Mouse (Mus musculus) heart, adult 2 months (tissue): ENCODE results near the gene Clca2.

Experiments
- CTCF ChIP-seq: fragments of 200-600 bp; IDR thresholded peaks from 2 replicates; pipeline ENCODE4 v1.8.1; 2022; ENCODE audit warnings: antibody characterized with exemption, mild to moderate bottlenecking, moderate library complexity
- POLR2A ChIP-seq: fragments of 200-500 bp; IDR thresholded peaks from 2 replicates; pipeline ENCODE4 v1.6.1; 2011; ENCODE audit warnings: mild to moderate bottlenecking, low read depth, low read length, control low read depth; ENCODE audit not compliant: insufficient read depth

- TF ChIP-seq CTCF (no peak), POLR2A (no peak)
These were observed 43.7 kb upstream of the Clca2 start for GRCm38 (mm10) chr3:145142925-145143324.
